Mouse (Mus musculus) hindbrain, embryonic 14.5 days (tissue): ENCODE measurements around the gene Safb2. TPM values are rescaled to one million over a fixed set of nuclear protein-coding genes. Genes with fewer than 3 reads are reported as not detected.

Source experiments
- ATAC-seq: fragments of 200-750 bp; cut with Nextera tagmentation; 2 replicates; pipeline ENCODE4 v1.8.0; 2017; ENCODE audit warnings: moderate number of reproducible peaks, mild to moderate bottlenecking, moderate TSS enrichment, moderate library complexity; ENCODE audit not compliant: low FRiP score
- DNase-seq: peaks from one replicate; pipeline ENCODE4 v3.0.0-alpha.2; 2015; ENCODE audit warnings: low spot score
- H3K27ac ChIP-seq: fragments of 300-500 bp; sonication (generic); 2 replicates; pipeline ENCODE4 v1.5.1; 2014; ENCODE audit warnings: mild to moderate bottlenecking, moderate library complexity
- H3K27me3 ChIP-seq: fragments of 300-500 bp; sonication (generic); 2 replicates; pipeline ENCODE4 v1.6.1; 2014; ENCODE audit warnings: mild to moderate bottlenecking, low read length, mixed read lengths; ENCODE audit not compliant: control insufficient read depth, insufficient read depth
- H3K36me3 ChIP-seq: fragments of 300-500 bp; sonication (generic); replicated peaks from 2 replicates; pipeline ENCODE4 v1.6.1; 2014; ENCODE audit not compliant: control insufficient read depth, insufficient read depth
- H3K4me1 ChIP-seq: fragments of 300-500 bp; sonication (generic); replicated peaks from 2 replicates; pipeline ENCODE4 v1.6.1; 2014; ENCODE audit warnings: antibody characterized with exemption, low read length, mixed read lengths; ENCODE audit not compliant: control insufficient read depth, insufficient read depth
- H3K4me2 ChIP-seq: fragments of 300-500 bp; sonication (generic); replicated peaks from 2 replicates; pipeline ENCODE4 v1.6.1; 2014; ENCODE audit warnings: mild to moderate bottlenecking, moderate library complexity
- H3K4me3 ChIP-seq: fragments of 300-500 bp; sonication (generic); replicated peaks from 2 replicates; pipeline ENCODE4 v1.5.1; 2014; ENCODE audit warnings: mild to moderate bottlenecking, low read length
- H3K9ac ChIP-seq: fragments of 300-500 bp; sonication (generic); 2 replicates; pipeline ENCODE4 v1.6.1; 2014
- H3K9me3 ChIP-seq: fragments of 300-500 bp; sonication (generic); 2 replicates; pipeline ENCODE4 v1.6.1; 2016; ENCODE audit warnings: low read length; ENCODE audit not compliant: control insufficient read depth
- WGBS: fragments of 180-500 bp; shearing (Covaris S2); extraction: QIAGEN DNeasy Blood & Tissue Kit; methylation state at CpG from one replicate; pipeline ENCODE4 v1.1.7; 2014; 5-methylcytosine and 5-hydroxymethylcytosine counted together
- polyA plus RNA-seq: library from polyadenylated mRNA; unstranded; fragments of >200 nt; fragmentation: Nextera tagmentation; extraction: Ambion mirVana; gene quantifications from 2 replicates; pipeline ENCODE4 v1.2.1, GENCODE M21; 2014

The Safb2 gene
- polyA plus RNA-seq, 1 experiment from 2014 or later = 47.5 TPM

GRCm38 (mm10) chr17:56593527-56594271 lies 9.3 kb upstream of the Safb2 start:
- Histone ChIP-seq H3K9me3 (no peaks in the 10 kb centered on the region), H3K27ac (no peak overlapping the region), H3K27me3 (no peaks in the 10 kb centered on the region), H3K4me3 (no peak overlapping the region), H3K36me3 (peaks cover 96% of the 10 kb centered on the region), H3K4me1 (no peaks in the 10 kb centered on the region), H3K4me2 (no peak overlapping the region), H3K9ac (no peak overlapping the region)
- WGBS = 89% methylated on average over 8 of the region's 8 CpGs
- DNase-seq = no peak
- no peak for ATAC-seq

- peaks cover 3% of the 10 kb centered on the region for H3K4me1 ChIP-seq
- no peak overlapping the region for H3K4me3 ChIP-seq
- no peak overlapping the region for H3K9ac ChIP-seq
- ATAC-seq (no peak), DNase-seq (no peak)
- peaks cover 100% of the 10 kb centered on the region for H3K36me3 ChIP-seq
- no peak overlapping the region for H3K4me2 ChIP-seq
- no peak overlapping the region for H3K27ac ChIP-seq
- H3K27me3 ChIP-seq = no peaks in the 10 kb centered on the region
- no peaks in the 10 kb centered on the region for H3K9me3 ChIP-seq
Measured at GRCm38 (mm10) chr17:56592553-56592952, 8.2 kb upstream of the Safb2 start.

GRCm38 (mm10) chr17:56588921-56589320 lies 4.5 kb upstream of the Safb2 start:
- no peak overlapping the region for H3K27ac ChIP-seq
- peaks cover 22% of the 10 kb centered on the region for H3K4me1 ChIP-seq
- H3K4me3 ChIP-seq = no peak overlapping the region
- H3K27me3 ChIP-seq = no peaks in the 10 kb centered on the region
- peaks cover 78% of the 10 kb centered on the region for H3K36me3 ChIP-seq
- H3K9ac ChIP-seq = no peak overlapping the region
- H3K4me2 ChIP-seq = no peak overlapping the region
- no peaks in the 10 kb centered on the region for H3K9me3 ChIP-seq
- no peak for ATAC-seq
- DNase-seq = no peak
- WGBS = 98% methylated on average over 4 of the region's 4 CpGs

DNA sequence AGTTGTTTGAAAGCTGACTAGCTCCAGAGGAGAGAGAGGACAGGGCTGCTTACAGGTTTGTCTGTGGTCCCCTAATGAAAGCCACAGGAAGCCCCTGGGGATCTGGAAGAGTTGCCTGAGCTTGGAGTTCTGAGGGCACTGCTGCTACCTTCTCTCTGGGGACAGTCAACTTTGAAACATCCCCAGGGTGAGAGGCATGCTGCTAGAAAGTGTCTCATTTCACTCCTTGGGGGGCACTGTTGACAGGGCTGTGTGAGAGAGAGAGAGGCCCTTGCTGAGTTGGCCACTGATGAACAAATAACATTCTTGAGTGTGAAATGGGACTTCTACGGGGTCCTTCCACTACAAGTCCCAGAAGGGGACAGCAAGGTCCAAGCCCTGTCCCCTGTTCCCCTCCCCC lies 3.4 kb upstream of the Safb2 start:
- no peaks in the 10 kb centered on the region for H3K27me3 ChIP-seq
- H3K9ac ChIP-seq = no peak overlapping the region
- H3K27ac ChIP-seq = no peak overlapping the region
- H3K4me1 ChIP-seq = peaks cover 30% of the 10 kb centered on the region
- no peaks in the 10 kb centered on the region for H3K9me3 ChIP-seq
- H3K4me2 ChIP-seq = peak overlapping the region; percentile 29
- no peak for ATAC-seq
- no peak overlapping the region for H3K4me3 ChIP-seq
- WGBS = 76% methylated on average over 1 of the region's 1 CpGs
- peaks cover 66% of the 10 kb centered on the region for H3K36me3 ChIP-seq
- DNase-seq = no peak

- ATAC-seq = peak; percentile 7
- WGBS = under 1% methylated on average over 61 of the region's 61 CpGs
- H3K4me1 ChIP-seq = peaks cover 37% of the 10 kb centered on the region
- H3K4me2 ChIP-seq = peak overlapping the region; percentile 65
- H3K36me3 ChIP-seq = peaks cover 63% of the 10 kb centered on the region
- H3K9ac ChIP-seq = peak overlapping the region; percentile 92
- H3K27me3 ChIP-seq = no peaks in the 10 kb centered on the region
- H3K4me3 ChIP-seq = peak overlapping the region; percentile 90
- H3K9me3 ChIP-seq = no peaks in the 10 kb centered on the region
- DNase-seq = peak; percentile 36
- H3K27ac ChIP-seq = peak overlapping the region; percentile 94
Measured at GRCm38 (mm10) chr17:56585171-56585821, 911 bp upstream of the Safb2 start.

GRCm38 (mm10) chr17:56583611-56584256 lies 651 bp downstream of the Safb2 start:
- Histone ChIP-seq H3K27ac (peak overlapping the region; percentile 95), H3K4me2 (peak overlapping the region; percentile 68), H3K27me3 (no peaks in the 10 kb centered on the region), H3K4me3 (peak overlapping the region; percentile 90), H3K4me1 (peaks cover 37% of the 10 kb centered on the region), H3K9me3 (no peaks in the 10 kb centered on the region), H3K36me3 (peaks cover 63% of the 10 kb centered on the region), H3K9ac (peak overlapping the region; percentile 81)
- 4% methylated on average over 27 of the region's 33 CpGs for WGBS
- no peak for DNase-seq
- no peak for ATAC-seq

GRCm38 (mm10) chr17:56583071-56583470 lies 1.3 kb downstream of the Safb2 start:
- DNase-seq (no peak), ATAC-seq (no peak)
- H3K27me3 ChIP-seq = no peaks in the 10 kb centered on the region
- 0 out of 2 replicates have a peak overlapping the region, but pooled peaks have one; percentile 95 for H3K27ac ChIP-seq
- H3K36me3 ChIP-seq = peaks cover 63% of the 10 kb centered on the region
- 84% methylated on average over 1 of the region's 1 CpGs for WGBS
- no peaks in the 10 kb centered on the region for H3K9me3 ChIP-seq
- H3K4me1 ChIP-seq = peaks cover 37% of the 10 kb centered on the region
- peak overlapping the region; percentile 68 for H3K4me2 ChIP-seq
- peak overlapping the region; percentile 81 for H3K9ac ChIP-seq
- H3K4me3 ChIP-seq = peak overlapping the region; percentile 90

DNA sequence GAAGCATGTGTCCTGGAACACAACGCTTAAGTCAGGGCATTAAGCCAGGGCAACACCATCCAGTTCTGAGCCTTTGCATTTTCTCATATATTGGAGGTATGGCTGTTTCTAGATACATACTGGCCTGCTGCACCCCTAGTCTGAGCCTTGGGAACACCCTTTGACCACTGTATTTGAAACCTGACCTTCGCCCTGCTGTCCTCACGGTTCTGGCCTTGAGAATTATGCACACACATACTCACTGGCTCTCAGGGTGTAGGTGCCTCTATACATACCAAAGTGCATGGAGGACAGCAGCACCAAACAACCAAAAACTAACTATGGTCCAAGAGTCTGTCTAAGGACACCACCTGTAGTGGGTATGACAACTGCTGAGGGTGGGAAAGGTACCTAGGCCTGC lies 11.4 kb downstream of the Safb2 start:
- Histone ChIP-seq H3K27me3 (no peaks in the 10 kb centered on the region), H3K4me1 (no peaks in the 10 kb centered on the region), H3K4me2 (no peak overlapping the region), H3K27ac (no peak overlapping the region), H3K36me3 (peaks cover 91% of the 10 kb centered on the region), H3K9ac (no peak overlapping the region), H3K4me3 (no peak overlapping the region), H3K9me3 (no peaks in the 10 kb centered on the region)
- ATAC-seq (no peak), DNase-seq (no peak)
- WGBS = 90% methylated on average over 3 of the region's 3 CpGs

DNA sequence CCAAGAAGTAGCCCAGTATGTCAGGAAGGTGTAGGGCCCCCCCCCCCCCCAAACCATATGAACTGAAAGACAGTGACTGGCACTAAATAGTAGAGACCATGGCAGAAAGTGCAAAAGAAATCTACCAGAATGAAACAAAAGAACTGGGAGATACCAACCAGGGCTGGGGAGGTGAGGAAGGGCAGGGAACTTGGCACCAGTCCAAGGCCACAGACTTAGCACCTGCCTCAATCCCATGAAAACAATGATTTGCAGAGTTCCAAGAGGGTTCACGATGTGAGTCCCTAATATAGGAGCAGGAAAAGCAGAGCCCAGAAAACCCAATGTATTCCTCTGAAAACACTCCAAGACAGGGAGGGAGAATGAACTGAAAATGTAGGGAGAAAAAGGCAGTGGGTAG lies 12.2 kb downstream of the Safb2 start:
- H3K27me3 ChIP-seq = no peaks in the 10 kb centered on the region

More for the DNA sequence above, 12.2 kb downstream of the Safb2 start:
- no peak overlapping the region for H3K9ac ChIP-seq
- no peak overlapping the region for H3K4me2 ChIP-seq
- WGBS = 50% methylated on average over 1 of the region's 1 CpGs
- DNase-seq (no peak), ATAC-seq (no peak)
- H3K9me3 ChIP-seq = no peaks in the 10 kb centered on the region
- H3K4me1 ChIP-seq = no peaks in the 10 kb centered on the region
- peak overlapping the region; percentile 49; the same call in 1 of the 2 replicates for H3K27ac ChIP-seq
- H3K36me3 ChIP-seq = peaks cover 91% of the 10 kb centered on the region
- H3K4me3 ChIP-seq = no peak overlapping the region
